ENCODE assay signal across 8 mouse cellular contexts in the genomic region with DNA sequence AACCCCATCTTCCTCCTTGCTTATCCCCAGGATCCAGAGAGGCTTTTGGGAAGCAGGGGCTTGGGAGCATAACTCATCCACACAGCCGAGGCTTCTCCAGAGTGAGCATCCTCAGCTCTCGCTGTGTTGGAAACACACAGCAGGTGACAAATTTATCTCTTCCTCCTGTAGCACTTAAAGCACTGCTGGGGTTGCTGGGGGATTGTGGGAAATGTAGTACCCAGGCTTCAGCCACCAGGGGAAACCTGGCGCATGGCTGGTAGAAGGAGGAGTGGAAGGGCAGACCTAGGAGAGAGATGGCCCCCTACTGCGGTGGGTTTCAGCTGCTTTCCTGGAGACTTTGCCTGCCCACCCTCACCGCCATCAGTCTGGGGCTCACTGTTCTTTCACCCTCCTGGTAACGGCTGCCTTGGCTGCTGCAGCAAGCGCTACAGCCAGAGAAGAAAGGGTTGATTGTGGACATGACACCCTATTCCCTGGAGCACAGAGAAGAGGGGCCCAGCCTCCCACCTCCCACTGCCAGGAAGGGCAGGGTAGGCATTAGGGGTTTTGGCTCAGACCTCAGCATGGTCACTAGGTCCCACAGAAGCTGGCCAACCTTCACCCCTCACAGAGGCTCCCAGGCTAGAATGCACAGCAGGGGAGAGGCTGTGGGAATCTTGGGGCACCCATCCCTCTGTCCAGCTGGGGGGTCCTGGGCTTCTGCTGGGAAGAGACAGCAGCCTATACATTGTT. TPM values are rescaled to one million over a fixed set of nuclear protein-coding genes. Genes with fewer than 3 reads are reported as not detected.
DNase-seq lines count a peak whose midpoint lies in the region; ATAC-seq lines count a peak whose summit lies in the region.

No protein-coding gene starts in this region.

- no peaks in the 10 kb centered on the region for H3K36me3 ChIP-seq in kidney, embryonic 15.5 days
- no peaks in the 10 kb centered on the region for H3K36me3 ChIP-seq in hindbrain, embryonic 15.5 days
- H3K36me3 ChIP-seq in neural tube, embryonic 12.5 days: no peaks in the 10 kb centered on the region

- ATAC-seq in kidney, embryonic 15.5 days (replicated peaks; ENCODE audit: low FRiP score): no peak
- peak; percentile 61; the same call in 1 of the 2 replicates for ATAC-seq in hindbrain, embryonic 15.5 days (ENCODE audit: low FRiP score, low read depth)
- ATAC-seq in neural tube, embryonic 12.5 days (ENCODE audit: low FRiP score, low read depth): peak; percentile 58

- peaks cover 24% of the 10 kb centered on the region for H3K4me1 ChIP-seq in kidney, embryonic 15.5 days
- H3K4me1 ChIP-seq in hindbrain, embryonic 15.5 days (replicated peaks): peaks cover 24% of the 10 kb centered on the region
- H3K4me1 ChIP-seq in neural tube, embryonic 12.5 days: peaks cover 29% of the 10 kb centered on the region

- H3K4me2 ChIP-seq in kidney, embryonic 15.5 days: no peak overlapping the region
- H3K4me2 ChIP-seq in hindbrain, embryonic 15.5 days: peak overlapping the region; percentile 40
- peak overlapping the region; percentile 38 for H3K4me2 ChIP-seq in neural tube, embryonic 12.5 days (replicated peaks)

- no peak overlapping the region for H3K9ac ChIP-seq in kidney, embryonic 15.5 days
- H3K9ac ChIP-seq in hindbrain, embryonic 15.5 days: no peak overlapping the region
- no peak overlapping the region for H3K9ac ChIP-seq in neural tube, embryonic 12.5 days

- H3K27ac ChIP-seq in kidney, embryonic 15.5 days: no peak overlapping the region
- peak overlapping the region; percentile 14; the same call in 1 of the 2 replicates for H3K27ac ChIP-seq in hindbrain, embryonic 15.5 days (replicated peaks)
- H3K27ac ChIP-seq in neural tube, embryonic 12.5 days: no peak overlapping the region

- 30% methylated on average over 7 of the region's 7 CpGs for WGBS in kidney, embryonic 15.5 days
- WGBS in hindbrain, embryonic 15.5 days: 24% methylated on average over 7 of the region's 7 CpGs
- 31% methylated on average over 7 of the region's 7 CpGs for WGBS in neural tube, embryonic 12.5 days

- no peak overlapping the region for H3K4me3 ChIP-seq in kidney, embryonic 15.5 days (replicated peaks)
- no peak overlapping the region; the same call in 1 of the 2 replicates for H3K4me3 ChIP-seq in hindbrain, embryonic 15.5 days
- no peak overlapping the region for H3K4me3 ChIP-seq in neural tube, embryonic 12.5 days

- no peaks in the 10 kb centered on the region for H3K9me3 ChIP-seq in kidney, embryonic 15.5 days (replicated peaks)
- H3K9me3 ChIP-seq in hindbrain, embryonic 15.5 days: no peaks in the 10 kb centered on the region
- no peaks in the 10 kb centered on the region; the same call in 1 of the 2 replicates for H3K9me3 ChIP-seq in neural tube, embryonic 12.5 days

- DNase-seq in kidney, postnatal 4 days: peak; percentile 33 to 48
- DNase-seq in embryo, embryonic 10 days (ENCODE audit: low spot score): peak; percentile 50
- no peak for DNase-seq in MN1 (ENCODE audit: low spot score)
- DNase-seq in spleen, adult 18-20 months: no peak
- no peak for DNase-seq in urinary bladder, postnatal 14 days (ENCODE audit: low spot score)

- H3K27me3 ChIP-seq in kidney, embryonic 15.5 days: no peaks in the 10 kb centered on the region
- no peaks in the 10 kb centered on the region for H3K27me3 ChIP-seq in hindbrain, embryonic 15.5 days
- H3K27me3 ChIP-seq in neural tube, embryonic 12.5 days (replicated peaks): no peaks in the 10 kb centered on the region

RNA-seq across cellular contexts. Expression of gene Prelp, which starts 3.1 kb away (rescaled TPM):
- polyA plus RNA-seq in kidney, embryonic 15.5 days (2015; fragmentation: Nextera tagmentation; extraction: Ambion mirVana): 1.0 and 2.2 TPM in 2 replicates
- 12.0 and 18.0 TPM in 2 replicates for polyA plus RNA-seq in hindbrain, embryonic 15.5 days (2015; fragmentation: Nextera tagmentation; extraction: Ambion mirVana)
- polyA plus RNA-seq in neural tube, embryonic 12.5 days (2016; fragmentation: Nextera tagmentation; extraction: Ambion mirVana): 3.5 and 4.9 TPM in 2 replicates

RNA-seq across cellular contexts. Expression of gene Optc, which starts 16.5 kb away (rescaled TPM):
- 0.27 and 0.56 TPM in 2 replicates for polyA plus RNA-seq in kidney, embryonic 15.5 days (2015; fragmentation: Nextera tagmentation; extraction: Ambion mirVana)
- polyA plus RNA-seq in hindbrain, embryonic 15.5 days (2015; fragmentation: Nextera tagmentation; extraction: Ambion mirVana): 3.0 and 3.9 TPM in 2 replicates
- 2.1 and 2.9 TPM in 2 replicates for polyA plus RNA-seq in neural tube, embryonic 12.5 days (2016; fragmentation: Nextera tagmentation; extraction: Ambion mirVana)

Comparison
In these comparisons a context has a peak if more than half of its experiments do, and no peak if none do; other contexts are left out.
1. DNase-seq: peak in kidney, postnatal 4 days (2 of 2) and embryo, embryonic 10 days (single experiment); none in MN1 (single experiment), spleen, adult 18-20 months (0 of 2) and urinary bladder, postnatal 14 days (single experiment).